Mouse (Mus musculus) embryonic fibroblast, embryonic 13.5 days (primary cell): ENCODE results near the gene Cdkn2a.

Experiments
- CTCF ChIP-seq: IDR thresholded peaks from 2 replicates; pipeline ENCODE4 v1.5.1; 2011; ENCODE audit warnings: mild to moderate bottlenecking, control low read depth, low read length, moderate library complexity, borderline replicate concordance; ENCODE audit not compliant: insufficient read depth
- POLR2A ChIP-seq: IDR thresholded peaks from 2 replicates; pipeline ENCODE4 v1.6.1; 2011; ENCODE audit warnings: low read depth, mild to moderate bottlenecking, control low read depth, low read length, moderate library complexity

GRCm38 (mm10) chr4:89272961-89273540 lies 21.4 kb downstream of the Cdkn2a start:
- TF ChIP-seq POLR2A = no peak
- no peak for TF ChIP-seq CTCF
